Mouse (Mus musculus) midbrain, postnatal 0 days (tissue): ENCODE measurements around the gene Rpl23a. TPM values are rescaled to one million over a fixed set of nuclear protein-coding genes. Genes with fewer than 3 reads are reported as not detected.
"Not testable (repeated sequence)": the region's sequence is repeated elsewhere in the genome, so short reads cannot be mapped to it uniquely, and the experiment has no call there.

Experiments
- ATAC-seq: fragments of 200-750 bp; cut with Nextera tagmentation; 2 replicates; pipeline ENCODE4 v1.8.0; 2017; ENCODE audit warnings: moderate number of reproducible peaks, mild to moderate bottlenecking, moderate TSS enrichment, moderate library complexity; ENCODE audit not compliant: low FRiP score
- DNase-seq: peaks from one replicate; pipeline ENCODE4 v3.0.0-alpha.2; 2015; ENCODE audit warnings: low spot score
- H3K27ac ChIP-seq: fragments of 300-500 bp; sonication (generic); 2 replicates; pipeline ENCODE4 v1.5.1; 2014; ENCODE audit warnings: low read depth, mild to moderate bottlenecking, low read length, mixed read lengths
- H3K27me3 ChIP-seq: fragments of 300-500 bp; sonication (generic); 2 replicates; pipeline ENCODE4 v1.6.1; 2014; ENCODE audit warnings: low read length, control low read depth, mixed read lengths; ENCODE audit not compliant: insufficient read depth
- H3K36me3 ChIP-seq: fragments of 300-500 bp; sonication (generic); 2 replicates; pipeline ENCODE4 v1.6.1; 2014; ENCODE audit warnings: low read length, control low read depth, mixed read lengths; ENCODE audit not compliant: insufficient read depth
- H3K4me1 ChIP-seq: fragments of 300-500 bp; sonication (generic); 2 replicates; pipeline ENCODE4 v1.6.1; 2014; ENCODE audit warnings: mild to moderate bottlenecking, control low read depth, antibody characterized with exemption, low read length, mixed read lengths; ENCODE audit not compliant: insufficient read depth
- H3K4me2 ChIP-seq: fragments of 300-500 bp; sonication (generic); 2 replicates; pipeline ENCODE4 v1.6.1; 2014; ENCODE audit warnings: low read depth, mild to moderate bottlenecking, low read length, mixed read lengths; ENCODE audit not compliant: poor library complexity, severe bottlenecking
- H3K4me3 ChIP-seq: fragments of 300-500 bp; sonication (generic); 2 replicates; pipeline ENCODE4 v1.5.1; 2014; ENCODE audit warnings: low read depth, mild to moderate bottlenecking, low read length, moderate library complexity
- H3K9ac ChIP-seq: fragments of 300-500 bp; sonication (generic); replicated peaks from 2 replicates; pipeline ENCODE4 v1.6.1; 2014; ENCODE audit warnings: mild to moderate bottlenecking, low read length, moderate library complexity, mixed read lengths; ENCODE audit not compliant: poor library complexity, severe bottlenecking
- H3K9me3 ChIP-seq: fragments of 300-500 bp; sonication (generic); 2 replicates; pipeline ENCODE4 v1.6.1; 2016; ENCODE audit warnings: low read length, control low read depth
- CTCF ChIP-seq: IDR thresholded peaks from 2 replicates; pipeline ENCODE4 v1.5.1; 2016; ENCODE audit warnings: antibody characterized with exemption, mild to moderate bottlenecking
- WGBS: fragments of 180-500 bp; shearing (Covaris S2); extraction: QIAGEN DNeasy Blood & Tissue Kit; methylation state at CpG from one replicate; pipeline ENCODE4 v1.1.7; 2014; 5-methylcytosine and 5-hydroxymethylcytosine counted together
- polyA plus RNA-seq: library from polyadenylated mRNA; unstranded; fragments of >200 nt; fragmentation: Nextera tagmentation; extraction: Ambion mirVana; gene quantifications from 2 replicates; pipeline ENCODE4 v1.2.1, GENCODE M21; 2015
- total RNA-seq: library from RNA; depleted of rRNA; stranded (reverse); fragments of >200 nt; gene quantifications from 2 replicates; pipeline ENCODE4 v1.2.3, GENCODE M21; 2014

The Rpl23a gene
- total and polyA plus RNA-seq, 2 experiments from 2014 or later: 860 to 863 TPM

GRCm38 (mm10) chr11:78189234-78190040, 6.1 kb upstream of the Rpl23a start:
- under 1% methylated on average over 42 of the region's 42 CpGs for WGBS
- no peak for TF ChIP-seq CTCF
- peak; percentile 84 for ATAC-seq
- no peaks in the 10 kb centered on the region for H3K9me3 ChIP-seq
- H3K27ac ChIP-seq: peak overlapping the region; percentile 91
- H3K4me3 ChIP-seq: peak overlapping the region; percentile 85
- DNase-seq: peak; percentile 86
- H3K9ac ChIP-seq: peak overlapping the region; percentile 94
- H3K4me2 ChIP-seq: peak overlapping the region; percentile 87
- peaks cover 24% of the 10 kb centered on the region for H3K36me3 ChIP-seq
- H3K4me1 ChIP-seq: no peaks in the 10 kb centered on the region
- H3K27me3 ChIP-seq: no peaks in the 10 kb centered on the region

GRCm38 (mm10) chr11:78188331-78189233, 5.2 kb upstream of the Rpl23a start, which contains the start of gene Rab34:
Gene Rab34 (plus strand): TSS chr11:78188430.
- Histone ChIP-seq H3K4me1 (no peaks in the 10 kb centered on the region; the same call in 1 of the 2 replicates), H3K4me3 (peak within 1 kb of the TSS; percentile 85), H3K36me3 (peaks cover 22% of the 10 kb centered on the region), H3K27ac (peak within 1 kb of the TSS; percentile 91), H3K9me3 (no peaks in the 10 kb centered on the region), H3K27me3 (no peaks in the 10 kb centered on the region), H3K4me2 (peak within 1 kb of the TSS; percentile 87), H3K9ac (peak within 1 kb of the TSS; percentile 94)
- DNase-seq (peak; percentile 84), ATAC-seq (peak; percentile 73)
- WGBS: under 1% methylated on average over 64 of the region's 80 CpGs
- no peak; the same call in 1 of the 2 replicates for TF ChIP-seq CTCF

- H3K9me3 ChIP-seq, H3K9ac ChIP-seq, H3K27ac ChIP-seq, H3K27me3 ChIP-seq, DNase-seq, ATAC-seq, H3K4me1 ChIP-seq, H3K4me2 ChIP-seq, H3K4me3 ChIP-seq: not testable (repeated sequence)
- WGBS: 93% methylated on average over 6 of the region's 6 CpGs
- peaks cover 16% of the 10 kb centered on the region for H3K36me3 ChIP-seq
These were observed 1.3 kb upstream of the Rpl23a start for GRCm38 (mm10) chr11:78184702-78185101.

- peaks cover 2% of the 10 kb centered on the region; the same call in 1 of the 2 replicates for H3K4me1 ChIP-seq
- H3K36me3 ChIP-seq: peaks cover 19% of the 10 kb centered on the region
- H3K27ac ChIP-seq: no peak overlapping the region; the same call in 1 of the 2 replicates
- no peak for DNase-seq
- peak overlapping the region; percentile 35 for H3K4me2 ChIP-seq
- no peaks in the 10 kb centered on the region for H3K9me3 ChIP-seq
- H3K4me3 ChIP-seq: peak overlapping the region; percentile 82; the same call in 1 of the 2 replicates
- H3K27me3 ChIP-seq: no peaks in the 10 kb centered on the region
- no peak overlapping the region for H3K9ac ChIP-seq
- WGBS: 57% methylated on average over 10 of the region's 10 CpGs
- no peak for ATAC-seq
- no peak for TF ChIP-seq CTCF
These were observed 615 bp upstream of the Rpl23a start for GRCm38 (mm10) chr11:78183884-78184514.

GRCm38 (mm10) chr11:78182450-78182849, 934 bp downstream of the Rpl23a start:
- DNase-seq: no peak
- peak overlapping the region; percentile 82 for H3K4me3 ChIP-seq
- peaks cover 19% of the 10 kb centered on the region for H3K36me3 ChIP-seq
- peak overlapping the region; percentile 93; the same call in 1 of the 2 replicates for H3K27ac ChIP-seq
- H3K4me1 ChIP-seq: peaks cover 8% of the 10 kb centered on the region; the same call in 1 of the 2 replicates
- H3K9me3 ChIP-seq: no peaks in the 10 kb centered on the region
- peak overlapping the region; percentile 65 for H3K4me2 ChIP-seq
- H3K9ac ChIP-seq: peak overlapping the region; percentile 94
- ATAC-seq: no peak
- no peak for TF ChIP-seq CTCF
- no peaks in the 10 kb centered on the region for H3K27me3 ChIP-seq
- WGBS: 11% methylated on average over 7 of the region's 7 CpGs
